Mouse (Mus musculus) bone marrow, adult 2 months (tissue): ENCODE data around the gene Nhlrc4.

Experiments used
- CTCF ChIP-seq: fragments of 200-500 bp; IDR thresholded peaks from 2 replicates; pipeline ENCODE4 v1.5.1; 2011; ENCODE audit warnings: low read length, control low read depth; ENCODE audit not compliant: control insufficient read depth, insufficient read depth
- POLR2A ChIP-seq: fragments of 200-500 bp; IDR thresholded peaks from 2 replicates; pipeline ENCODE4 v1.6.1; 2011; ENCODE audit warnings: low read depth, mild to moderate bottlenecking, control low read depth, low read length, borderline replicate concordance; ENCODE audit not compliant: control insufficient read depth

GRCm38 (mm10) chr17:25967652-25968051 is 22.9 kb upstream of the Nhlrc4 start:
- TF ChIP-seq CTCF (no peak), POLR2A (no peak)
